Mouse (Mus musculus): ENCODE results near the gene Tmem243. TPM values are rescaled to one million over a fixed set of nuclear protein-coding genes. Genes with fewer than 3 reads are reported as not detected.

Tmem243 gene
- polyA plus RNA-seq, 2 experiments, result 7.5 to 16.5 TPM

- Histone ChIP-seq H3K4me2 (replicated peaks; ENCODE audit: low read depth, low read length, severe bottlenecking) (no peak overlapping the region), H3K9ac (ENCODE audit: low read depth, low read length, severe bottlenecking) (no peak overlapping the region), H3K27me3 (ENCODE audit: control insufficient read depth, insufficient read depth, low read length) (no peaks in the 10 kb centered on the region), H3K4me3 (replicated peaks; ENCODE audit: low read length) (no peak overlapping the region), H3K27ac (replicated peaks; ENCODE audit: low read depth, low read length) (no peak overlapping the region), H3K4me1 (ENCODE audit: control insufficient read depth, insufficient read depth, low read length) (no peaks in the 10 kb centered on the region), H3K9me3 (ENCODE audit: control insufficient read depth, low read length) (no peaks in the 10 kb centered on the region), H3K36me3 (ENCODE audit: control insufficient read depth, insufficient read depth, low read length) (no peaks in the 10 kb centered on the region)
- no peak for TF ChIP-seq POLR2A (IDR thresholded peaks at IDR 0.05; ENCODE audit: borderline replicate concordance, extremely low read depth, insufficient read depth, insufficient read length)
- DNase-seq (ENCODE audit: low spot score) (no peak), ATAC-seq (ENCODE audit: low FRiP score, low read depth) (no peak)
- WGBS, result 79% methylated on average over 1 of the region's 1 CpGs
Measured at GRCm38 (mm10) chr5:9186467-9186866, 86.0 kb downstream of the Tmem243 start.

Other genes with a start within 250 kb of the Tmem243 start
- gene Abcb4, start 207.0 kb upstream of the Tmem243 start, polyA plus RNA-seq (2012; rRNA removed), result 0.26 and 0.27 TPM in 2 replicates
- gene Abcb4, start 207.0 kb upstream of the Tmem243 start, polyA plus RNA-seq (2014; fragmentation: Nextera tagmentation; extraction: Ambion mirVana), result 0.44 and 0.51 TPM in 2 replicates
- 20.6 and 22.8 TPM in 2 replicates for gene Crot, start 103.3 kb upstream of the Tmem243 start, polyA plus RNA-seq (2012; rRNA removed)
- gene Crot, start 103.3 kb upstream of the Tmem243 start, polyA plus RNA-seq (2014; fragmentation: Nextera tagmentation; extraction: Ambion mirVana), result 41.0 and 43.7 TPM in 2 replicates
- 67.9 and 78.0 TPM in 2 replicates for gene Dmtf1, start 61.1 kb downstream of the Tmem243 start, polyA plus RNA-seq (2012; rRNA removed)
- 49.4 and 63.7 TPM in 2 replicates for gene Dmtf1, start 61.1 kb downstream of the Tmem243 start, polyA plus RNA-seq (2014; fragmentation: Nextera tagmentation; extraction: Ambion mirVana)
- gene 9330182L06Rik, start 165.4 kb downstream of the Tmem243 start, polyA plus RNA-seq (2012; rRNA removed), result 4.6 and 4.9 TPM in 2 replicates
- gene 9330182L06Rik, start 165.4 kb downstream of the Tmem243 start, polyA plus RNA-seq (2014; fragmentation: Nextera tagmentation; extraction: Ambion mirVana), result 4.0 and 4.2 TPM in 2 replicates

Measured in limb, embryonic 14.5 days (tissue).